Mouse (Mus musculus) cerebellum, postnatal 14 days (tissue): ENCODE results near the gene Cadps2.

ENCODE experiments used
- DNase-seq, 2 experiments: peaks; one replicate each; pipeline ENCODE4 v3.0.0; 2021; ENCODE audit warnings: mixed read lengths in 2 of 2

Gene Cadps2

GRCm38 (mm10) chr6:23762204-23762603 lies 77.0 kb downstream of the Cadps2 start:
- no peak for DNase-seq

GRCm38 (mm10) chr6:23758249-23758648 lies 81.0 kb downstream of the Cadps2 start:
- peak; percentile 12 to 31 for DNase-seq

DNA sequence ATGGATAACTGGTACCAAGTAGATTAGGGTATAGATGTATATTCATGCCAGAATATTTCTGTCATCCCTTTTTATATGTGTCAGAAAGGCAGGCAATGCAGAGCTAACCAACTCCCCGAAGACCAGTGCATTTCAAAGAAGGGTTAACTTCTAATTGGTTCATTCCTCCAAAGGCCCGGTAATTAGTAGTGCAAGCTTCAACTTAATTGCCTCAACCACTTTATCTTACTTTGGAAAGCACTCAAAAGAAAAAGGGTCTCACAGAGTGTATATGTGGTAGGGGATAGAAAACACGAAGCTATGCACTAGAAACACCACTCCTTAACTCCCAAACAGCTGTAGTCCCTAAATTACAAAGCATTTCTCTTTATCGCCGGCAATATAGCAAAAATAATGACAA lies 90.4 kb downstream of the Cadps2 start:
- no peak for DNase-seq

GRCm38 (mm10) chr6:23740010-23740409 lies 99.2 kb downstream of the Cadps2 start:
- DNase-seq = no peak

DNA sequence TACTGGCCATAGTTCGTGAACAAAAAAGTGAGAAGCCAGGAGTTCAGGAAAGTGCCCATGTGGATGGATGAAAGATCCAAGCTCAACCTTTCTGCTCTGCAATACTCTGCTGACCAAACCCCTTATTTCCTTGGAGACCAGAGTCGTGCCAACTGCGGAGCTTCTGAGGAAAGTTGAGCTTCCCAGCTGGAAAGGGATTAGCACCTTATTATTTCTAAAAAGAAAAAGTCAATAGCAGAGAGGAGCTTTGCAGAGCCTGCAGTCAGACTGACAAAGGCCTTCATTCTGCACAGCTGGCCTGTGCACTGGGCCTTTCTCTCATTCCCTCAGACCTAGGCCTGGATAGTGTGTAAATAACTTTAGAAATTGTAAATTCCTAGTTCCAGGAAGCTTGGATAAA lies 106.5 kb downstream of the Cadps2 start:
- no peak for DNase-seq

DNA sequence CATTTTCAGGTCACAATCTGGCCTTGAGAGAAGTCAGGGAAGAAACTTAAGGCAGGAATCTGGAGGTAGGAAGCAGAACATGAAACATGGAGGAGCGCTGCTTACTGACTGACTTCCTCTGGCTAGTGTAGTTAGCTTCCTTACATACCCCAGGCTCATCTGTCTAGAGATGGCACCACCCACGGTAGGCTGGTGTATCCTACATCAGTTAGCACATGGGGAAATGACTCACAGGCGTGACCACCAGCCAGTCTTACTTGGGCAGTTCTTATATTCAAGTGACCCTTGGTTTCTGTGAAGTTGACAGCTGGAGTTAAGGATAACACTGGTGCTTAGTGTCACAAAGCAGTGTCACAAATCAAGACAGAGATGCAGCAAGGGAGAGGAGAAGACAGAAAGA lies 110.6 kb downstream of the Cadps2 start:
- no peak for DNase-seq

DNA sequence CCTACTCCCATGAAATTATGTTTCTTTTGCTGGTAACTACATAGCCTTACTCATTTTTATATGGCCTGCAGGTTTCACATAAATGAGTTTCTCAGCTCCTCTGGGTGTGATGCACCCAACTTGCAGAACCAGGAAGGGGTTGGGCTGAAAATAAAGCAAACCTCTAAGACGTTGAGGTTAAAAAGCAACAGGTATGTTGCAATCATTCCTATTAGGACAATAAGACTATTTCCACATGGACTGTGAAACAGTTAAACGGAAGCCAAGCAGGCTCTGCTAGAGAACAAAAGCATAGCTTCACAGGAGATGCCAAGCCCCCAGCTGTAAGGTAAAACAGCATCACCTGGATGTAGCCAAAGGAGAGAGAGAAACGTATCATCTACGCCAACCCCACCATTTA lies 115.5 kb downstream of the Cadps2 start:
- DNase-seq = no peak

- no peak for DNase-seq
These were observed 118.8 kb downstream of the Cadps2 start for GRCm38 (mm10) chr6:23720401-23720800.

GRCm38 (mm10) chr6:23707506-23707905 lies 131.7 kb downstream of the Cadps2 start:
- DNase-seq = no peak

GRCm38 (mm10) chr6:23700879-23701278 lies 138.3 kb downstream of the Cadps2 start:
- no peak for DNase-seq

DNA sequence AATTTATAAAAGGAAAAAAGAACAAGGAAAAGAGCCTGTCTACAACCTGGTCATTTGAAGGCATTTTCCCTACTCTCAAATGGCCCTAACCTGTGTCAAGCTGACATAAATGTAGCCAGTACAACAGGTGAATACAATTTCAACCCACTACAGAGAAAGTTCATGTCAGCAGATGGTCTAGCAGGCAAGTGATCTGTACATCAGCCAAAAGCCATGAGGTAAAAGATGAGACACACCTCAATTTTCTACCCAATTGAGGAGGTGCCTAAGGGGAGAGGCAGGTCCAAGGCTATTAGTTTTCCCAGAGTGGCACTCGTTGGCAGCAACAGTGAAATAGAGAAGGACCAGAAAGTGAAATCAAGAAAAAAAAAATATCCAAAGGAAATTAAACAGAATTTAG lies 161.0 kb downstream of the Cadps2 start:
- DNase-seq = peak in 1 of 2 experiments; percentile 25

GRCm38 (mm10) chr6:23655036-23655435 lies 184.2 kb downstream of the Cadps2 start, which contains the start of gene Rnf148:
TSS of gene Rnf148 (minus strand) at chr6:23655136.
- DNase-seq = no peak

DNA sequence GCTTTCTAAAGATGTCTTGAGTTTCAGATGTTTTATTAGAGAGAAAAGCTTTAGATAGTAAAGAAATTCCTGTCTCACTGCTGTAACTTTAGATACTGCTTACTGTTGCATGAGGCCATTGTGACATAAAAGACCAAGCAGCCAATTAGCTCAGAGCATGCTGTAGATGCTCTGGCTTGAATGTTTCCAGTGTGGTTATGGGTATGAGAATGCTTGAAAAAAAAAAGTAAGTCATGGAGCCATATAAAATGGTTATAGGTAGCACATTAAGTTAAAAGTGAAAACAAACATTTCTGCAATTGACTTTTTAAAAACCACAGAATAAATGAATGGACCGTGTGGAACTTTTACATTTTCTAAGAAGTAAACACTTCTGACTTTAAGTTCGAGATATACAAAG lies 189.0 kb downstream of the Cadps2 start, which contains the start of gene Rnf133:
Rnf133 (minus strand) TSS at position 101 of the 400 bp plus-strand sequence.
- DNase-seq = no peak

DNA sequence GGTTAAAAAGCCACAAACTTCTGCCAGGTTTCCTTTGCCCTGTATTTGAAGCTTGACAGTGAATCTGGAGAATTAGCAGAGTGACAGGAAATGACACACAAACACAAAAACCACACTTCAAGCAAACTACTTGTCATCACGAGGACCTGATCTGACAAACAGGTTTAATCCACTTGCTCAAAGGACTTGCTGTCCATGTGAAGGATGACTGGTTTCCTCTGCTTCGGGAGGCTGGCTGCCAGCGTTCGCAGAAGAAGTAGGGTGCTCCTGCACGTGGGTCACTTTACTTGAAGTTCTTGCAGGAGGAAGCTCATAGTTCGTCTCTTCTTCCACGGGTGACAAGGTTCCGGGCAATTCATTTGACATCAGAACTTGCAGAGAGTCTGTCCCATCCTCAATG lies 190.5 kb downstream of the Cadps2 start:
- DNase-seq = no peak

DNA sequence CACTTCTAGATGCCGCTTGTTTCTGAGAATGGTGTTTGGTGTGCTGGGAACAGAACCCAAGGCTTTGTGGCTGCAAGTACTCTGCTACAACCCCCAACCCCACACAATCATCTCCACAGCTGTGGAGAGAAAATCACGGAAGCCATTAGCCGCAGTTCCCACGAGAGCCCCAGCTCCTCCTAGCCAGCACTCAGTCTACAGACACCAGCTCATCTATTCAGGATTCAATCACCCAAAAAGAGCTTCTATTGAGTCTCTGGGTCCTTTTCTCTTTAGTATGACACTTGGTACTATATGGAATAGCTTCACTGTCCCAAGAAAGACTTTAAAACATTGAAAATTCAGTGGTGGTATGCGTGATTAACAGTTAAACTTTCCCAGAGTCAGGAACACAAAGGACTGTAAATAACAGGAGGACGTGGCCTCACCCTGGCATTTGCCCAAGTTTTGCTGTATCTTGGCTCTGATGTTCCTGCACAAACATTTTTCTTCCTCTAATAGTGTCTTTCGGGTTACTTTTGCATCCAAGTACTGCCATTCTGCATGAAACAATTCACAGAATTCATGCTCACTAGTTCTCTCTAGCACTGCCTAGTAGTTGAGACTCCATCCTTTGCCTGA lies 191.5 kb downstream of the Cadps2 start:
- peak; percentile 54 to 60 for DNase-seq

DNA sequence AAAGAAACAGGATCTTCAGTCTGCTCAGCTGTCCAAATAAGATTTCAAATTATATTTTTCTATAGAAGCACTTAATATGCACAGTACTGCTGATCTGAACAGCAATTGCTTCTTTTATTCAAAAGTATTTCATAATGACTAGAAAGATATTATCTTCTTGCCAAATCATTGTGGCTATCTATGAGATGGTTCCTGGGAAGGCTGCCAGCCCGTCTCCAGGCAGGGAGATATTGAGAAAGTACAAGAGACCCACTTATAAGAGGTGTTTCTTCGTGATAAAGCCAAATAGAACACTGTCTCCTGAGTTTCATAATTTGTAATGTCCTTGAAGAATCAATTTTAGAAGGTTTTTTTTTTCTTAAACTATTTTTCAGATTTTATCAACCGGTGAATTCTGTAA lies 202.1 kb downstream of the Cadps2 start:
- DNase-seq = peak; percentile 72 to 77

GRCm38 (mm10) chr6:23635208-23635607 lies 204.0 kb downstream of the Cadps2 start:
- DNase-seq = no peak

- DNase-seq = peak; percentile 42 to 47
These were observed 205.2 kb downstream of the Cadps2 start for GRCm38 (mm10) chr6:23634016-23634415.

DNA sequence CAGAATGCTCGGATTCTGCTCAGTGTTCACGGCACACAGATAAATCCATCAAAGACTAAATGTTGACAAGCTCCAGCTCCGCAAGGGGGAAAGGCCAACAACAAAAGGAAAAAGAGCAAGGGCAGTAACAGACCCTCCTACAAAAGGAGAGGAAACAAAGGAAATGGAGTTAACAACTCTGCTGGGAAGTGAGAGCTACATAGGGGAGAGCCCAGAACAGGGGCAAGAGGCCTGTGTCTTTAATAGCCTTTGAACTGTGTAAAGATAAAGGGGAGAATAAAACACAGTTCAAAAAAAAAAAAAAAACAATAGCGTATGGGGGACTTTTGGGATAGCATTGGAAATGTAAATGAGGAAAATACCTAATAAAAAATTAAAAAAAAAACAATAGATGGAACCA lies 208.8 kb downstream of the Cadps2 start:
- no peak for DNase-seq

GRCm38 (mm10) chr6:23575102-23575501 lies 264.1 kb downstream of the Cadps2 start:
- peak in 1 of 2 experiments; percentile 36 for DNase-seq

DNA sequence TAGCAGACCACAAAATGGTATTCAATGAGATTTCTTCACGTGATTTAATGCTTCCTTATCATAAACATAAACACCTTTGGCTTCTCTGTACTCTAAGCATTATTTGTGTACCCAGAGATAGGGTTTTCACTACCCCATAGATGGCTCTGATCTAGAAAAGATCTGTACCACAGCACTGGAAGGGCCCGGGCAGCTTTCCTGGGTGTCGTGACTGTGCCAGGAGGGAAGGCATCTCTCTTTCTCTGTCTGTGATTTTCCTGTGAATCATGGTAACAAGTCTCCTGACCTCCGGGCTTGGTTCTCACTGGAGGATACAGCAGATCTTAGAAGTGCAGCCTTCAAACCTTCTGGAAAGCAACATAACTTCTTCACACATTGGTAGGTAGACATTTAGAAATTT lies 265.5 kb downstream of the Cadps2 start:
- peak in 1 of 2 experiments; percentile 23 for DNase-seq

DNA sequence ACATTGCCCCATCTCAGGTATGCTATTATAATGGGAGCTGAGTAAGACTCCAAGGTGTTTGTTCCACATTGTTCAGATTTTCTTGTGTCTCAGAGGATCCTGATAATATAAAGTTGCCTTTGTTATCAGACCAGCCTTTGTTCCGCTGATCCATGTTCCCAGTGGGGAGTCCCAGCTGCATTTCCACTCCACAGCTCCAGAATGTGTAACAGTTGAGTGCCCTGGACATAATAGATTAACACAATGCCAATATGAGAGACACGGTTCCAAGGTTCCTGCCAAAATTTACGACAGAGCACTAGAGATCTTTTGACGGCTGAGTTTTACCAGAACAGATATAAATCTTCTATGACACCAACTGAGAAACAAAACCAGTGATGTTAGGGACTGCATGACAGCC lies 266.8 kb downstream of the Cadps2 start:
- no peak for DNase-seq

- DNase-seq = peak in 1 of 2 experiments; percentile 59
These were observed 269.5 kb downstream of the Cadps2 start for GRCm38 (mm10) chr6:23569686-23570085.

- DNase-seq = peak in 1 of 2 experiments; percentile 53
These were observed 270.5 kb downstream of the Cadps2 start for GRCm38 (mm10) chr6:23568688-23569087.

DNA sequence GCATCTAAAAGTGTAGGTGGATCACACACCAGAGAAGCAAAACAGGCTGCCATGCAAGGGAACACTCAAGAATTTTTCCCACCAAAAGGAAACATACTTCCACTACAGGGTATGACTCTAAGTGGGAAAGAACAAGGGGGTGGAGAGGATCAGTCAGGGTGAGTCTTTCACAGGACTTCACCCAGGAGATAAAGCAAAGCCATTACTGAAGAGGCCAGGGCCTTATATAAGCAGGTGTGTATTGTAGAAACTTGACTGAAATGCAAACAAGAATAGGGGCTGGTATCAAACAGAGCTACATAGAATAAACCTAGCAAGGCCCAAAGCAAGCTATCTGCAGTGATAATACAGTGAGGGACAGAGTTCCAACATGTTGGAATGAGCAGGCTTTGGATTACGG lies 271.6 kb downstream of the Cadps2 start:
- DNase-seq = no peak
